Mouse (Mus musculus) midbrain, embryonic 16.5 days (tissue): ENCODE measurements around the gene Nolc1. TPM values are rescaled to one million over a fixed set of nuclear protein-coding genes. Genes with fewer than 3 reads are reported as not detected.

Experiments used
- ATAC-seq: fragments of 200-750 bp; cut with Nextera tagmentation; 2 replicates; pipeline ENCODE4 v1.8.0; 2017; ENCODE audit warnings: moderate TSS enrichment
- H3K27ac ChIP-seq: fragments of 300-500 bp; sonication (generic); 2 replicates; pipeline ENCODE4 v1.5.1; 2014; ENCODE audit warnings: mild to moderate bottlenecking, low read length, mixed read lengths
- H3K27me3 ChIP-seq: fragments of 300-500 bp; sonication (generic); 2 replicates; pipeline ENCODE4 v1.6.1; 2014; ENCODE audit warnings: low read depth, low read length, mixed read lengths; ENCODE audit not compliant: control insufficient read depth, insufficient read depth
- H3K36me3 ChIP-seq: fragments of 300-500 bp; sonication (generic); 2 replicates; pipeline ENCODE4 v1.6.1; 2014; ENCODE audit warnings: mild to moderate bottlenecking, low read length, moderate library complexity, mixed read lengths; ENCODE audit not compliant: control insufficient read depth, insufficient read depth
- H3K4me1 ChIP-seq: fragments of 300-500 bp; sonication (generic); 2 replicates; pipeline ENCODE4 v1.6.1; 2014; ENCODE audit warnings: mild to moderate bottlenecking, low read length, mixed read lengths; ENCODE audit not compliant: control insufficient read depth, insufficient read depth
- H3K4me2 ChIP-seq: fragments of 300-500 bp; sonication (generic); 2 replicates; pipeline ENCODE4 v1.6.1; 2014; ENCODE audit warnings: mild to moderate bottlenecking, low read length, mixed read lengths
- H3K4me3 ChIP-seq: fragments of 300-500 bp; sonication (generic); 2 replicates; pipeline ENCODE4 v1.5.1; 2014; ENCODE audit warnings: low read depth, mild to moderate bottlenecking, low read length, moderate library complexity, mixed read lengths
- H3K9ac ChIP-seq: fragments of 300-500 bp; sonication (generic); 2 replicates; pipeline ENCODE4 v1.6.1; 2014; ENCODE audit warnings: low read depth, low read length, mixed read lengths
- H3K9me3 ChIP-seq: fragments of 300-500 bp; sonication (generic); replicated peaks from 2 replicates; pipeline ENCODE4 v1.6.1; 2014; ENCODE audit warnings: mild to moderate bottlenecking, low read length, mixed read lengths; ENCODE audit not compliant: control insufficient read depth, poor library complexity, severe bottlenecking
- WGBS: fragments of 180-500 bp; shearing (Covaris S2); extraction: QIAGEN DNeasy Blood & Tissue Kit; methylation state at CpG from one replicate; pipeline ENCODE4 v1.1.7; 2014; 5-methylcytosine and 5-hydroxymethylcytosine counted together
- polyA plus RNA-seq: library from polyadenylated mRNA; unstranded; fragments of >200 nt; fragmentation: Nextera tagmentation; extraction: Ambion mirVana; gene quantifications from 2 replicates; pipeline ENCODE4 v1.2.1, GENCODE M21; 2015

The Nolc1 gene
- polyA plus RNA-seq, 1 experiment from 2014 or later: 64.4 TPM

GRCm38 (mm10) chr19:46103437-46104186 is 27.9 kb downstream of the Nolc1 start:
- Histone ChIP-seq H3K4me3 (no peak overlapping the region), H3K9ac (no peak overlapping the region), H3K27ac (no peak overlapping the region), H3K4me1 (no peaks in the 10 kb centered on the region), H3K4me2 (no peak overlapping the region), H3K27me3 (no peaks in the 10 kb centered on the region), H3K9me3 (no peaks in the 10 kb centered on the region), H3K36me3 (no peaks in the 10 kb centered on the region)
- no peak for ATAC-seq
- WGBS: 85% methylated on average over 6 of the region's 6 CpGs

GRCm38 (mm10) chr19:46104187-46104557 is 28.5 kb downstream of the Nolc1 start:
- H3K9me3 ChIP-seq: no peaks in the 10 kb centered on the region
- ATAC-seq: no peak
- H3K9ac ChIP-seq: no peak overlapping the region
- no peaks in the 10 kb centered on the region for H3K4me1 ChIP-seq
- H3K27me3 ChIP-seq: no peaks in the 10 kb centered on the region
- H3K4me3 ChIP-seq: no peak overlapping the region
- no peak overlapping the region for H3K4me2 ChIP-seq
- no peaks in the 10 kb centered on the region for H3K36me3 ChIP-seq
- 78% methylated on average over 2 of the region's 2 CpGs for WGBS
- no peak overlapping the region for H3K27ac ChIP-seq

GRCm38 (mm10) chr19:46110214-46110613 is 34.6 kb downstream of the Nolc1 start:
- no peak overlapping the region for H3K9ac ChIP-seq
- H3K27ac ChIP-seq: no peak overlapping the region
- no peak overlapping the region for H3K4me3 ChIP-seq
- no peaks in the 10 kb centered on the region for H3K27me3 ChIP-seq
- WGBS: 58% methylated on average over 2 of the region's 2 CpGs
- no peaks in the 10 kb centered on the region for H3K4me1 ChIP-seq
- H3K9me3 ChIP-seq: no peaks in the 10 kb centered on the region
- no peak for ATAC-seq
- no peak overlapping the region for H3K4me2 ChIP-seq
- no peaks in the 10 kb centered on the region for H3K36me3 ChIP-seq

- no peaks in the 10 kb centered on the region for H3K36me3 ChIP-seq
- H3K27me3 ChIP-seq: no peaks in the 10 kb centered on the region
- WGBS: 93% methylated on average over 5 of the region's 5 CpGs
- no peaks in the 10 kb centered on the region for H3K4me1 ChIP-seq
- ATAC-seq: no peak
- H3K4me2 ChIP-seq: no peak overlapping the region
- no peak overlapping the region for H3K4me3 ChIP-seq
- H3K27ac ChIP-seq: no peak overlapping the region
- H3K9ac ChIP-seq: no peak overlapping the region
- no peaks in the 10 kb centered on the region for H3K9me3 ChIP-seq
Observed at GRCm38 (mm10) chr19:46110781-46111180, 35.1 kb downstream of the Nolc1 start.

GRCm38 (mm10) chr19:46114617-46115016 is 39.0 kb downstream of the Nolc1 start:
- no peak for ATAC-seq

GRCm38 (mm10) chr19:46119458-46119857 is 43.8 kb downstream of the Nolc1 start:
- H3K9ac ChIP-seq: no peak overlapping the region
- ATAC-seq: no peak
- 92% methylated on average over 3 of the region's 3 CpGs for WGBS

More at GRCm38 (mm10) chr19:46114617-46115016, 39.0 kb downstream of the Nolc1 start:
- no peaks in the 10 kb centered on the region for H3K27me3 ChIP-seq
- no peaks in the 10 kb centered on the region for H3K4me1 ChIP-seq
- 67% methylated on average over 4 of the region's 4 CpGs for WGBS
- H3K9ac ChIP-seq: no peak overlapping the region
- no peak overlapping the region for H3K27ac ChIP-seq
- no peak overlapping the region for H3K4me3 ChIP-seq
- no peak overlapping the region for H3K4me2 ChIP-seq
- no peaks in the 10 kb centered on the region for H3K36me3 ChIP-seq
- H3K9me3 ChIP-seq: no peaks in the 10 kb centered on the region

GRCm38 (mm10) chr19:46120872-46121271 is 45.2 kb downstream of the Nolc1 start:
- Histone ChIP-seq H3K9ac (no peak overlapping the region), H3K27ac (no peak overlapping the region), H3K27me3 (no peaks in the 10 kb centered on the region), H3K36me3 (no peaks in the 10 kb centered on the region), H3K4me3 (no peak overlapping the region), H3K4me1 (no peaks in the 10 kb centered on the region), H3K9me3 (no peaks in the 10 kb centered on the region), H3K4me2 (no peak overlapping the region)
- ATAC-seq: no peak
- 74% methylated on average over 6 of the region's 6 CpGs for WGBS

More at GRCm38 (mm10) chr19:46119458-46119857, 43.8 kb downstream of the Nolc1 start:
- H3K4me1 ChIP-seq: no peaks in the 10 kb centered on the region
- H3K27me3 ChIP-seq: no peaks in the 10 kb centered on the region
- H3K36me3 ChIP-seq: no peaks in the 10 kb centered on the region
- H3K9me3 ChIP-seq: no peaks in the 10 kb centered on the region
- no peak overlapping the region for H3K4me2 ChIP-seq
- H3K27ac ChIP-seq: no peak overlapping the region
- H3K4me3 ChIP-seq: no peak overlapping the region

- Histone ChIP-seq H3K4me3 (no peak overlapping the region), H3K4me1 (no peaks in the 10 kb centered on the region), H3K36me3 (no peaks in the 10 kb centered on the region), H3K9ac (no peak overlapping the region), H3K4me2 (no peak overlapping the region), H3K9me3 (no peaks in the 10 kb centered on the region), H3K27me3 (peaks cover 2% of the 10 kb centered on the region; the same call in 1 of the 2 replicates), H3K27ac (no peak overlapping the region)
- WGBS: 81% methylated on average over 3 of the region's 3 CpGs
- no peak for ATAC-seq
Observed at GRCm38 (mm10) chr19:46123876-46124275, 48.2 kb downstream of the Nolc1 start.

- H3K4me3 ChIP-seq: no peak overlapping the region
- no peak overlapping the region for H3K27ac ChIP-seq
- no peaks in the 10 kb centered on the region for H3K36me3 ChIP-seq
- no peak overlapping the region for H3K4me2 ChIP-seq
- H3K9ac ChIP-seq: no peak overlapping the region
- H3K9me3 ChIP-seq: no peaks in the 10 kb centered on the region
- ATAC-seq: no peak
- peaks cover 2% of the 10 kb centered on the region; the same call in 1 of the 2 replicates for H3K27me3 ChIP-seq
- no peaks in the 10 kb centered on the region for H3K4me1 ChIP-seq
Observed at GRCm38 (mm10) chr19:46124651-46125050, 49.0 kb downstream of the Nolc1 start.
